Mouse (Mus musculus) embryonic facial prominence, embryonic 15.5 days (tissue): ENCODE measurements around the gene Alad. TPM values are rescaled to one million over a fixed set of nuclear protein-coding genes. Genes with fewer than 3 reads are reported as not detected.

Experiments used
- ATAC-seq: fragments of 200-750 bp; cut with Nextera tagmentation; 2 replicates; pipeline ENCODE4 v1.8.0; 2017; ENCODE audit warnings: low read depth, moderate TSS enrichment; ENCODE audit not compliant: insufficient number of reproducible peaks, low FRiP score, low TSS enrichment
- H3K27ac ChIP-seq: fragments of 300-500 bp; sonication (generic); replicated peaks from 2 replicates; pipeline ENCODE4 v1.5.1; 2015; ENCODE audit warnings: mild to moderate bottlenecking, inconsistent platforms
- H3K27me3 ChIP-seq: fragments of 300-500 bp; sonication (generic); 2 replicates; pipeline ENCODE4 v1.6.1; 2015; ENCODE audit warnings: inconsistent platforms
- H3K36me3 ChIP-seq: fragments of 300-500 bp; sonication (generic); 2 replicates; pipeline ENCODE4 v1.6.1; 2015; ENCODE audit warnings: mild to moderate bottlenecking, inconsistent platforms
- H3K4me1 ChIP-seq: fragments of 300-500 bp; sonication (generic); 2 replicates; pipeline ENCODE4 v1.6.1; 2015; ENCODE audit warnings: inconsistent platforms
- H3K4me2 ChIP-seq: fragments of 300-500 bp; sonication (generic); replicated peaks from 2 replicates; pipeline ENCODE4 v1.6.1; 2015; ENCODE audit warnings: mild to moderate bottlenecking, inconsistent platforms
- H3K4me3 ChIP-seq: fragments of 300-500 bp; sonication (generic); replicated peaks from 2 replicates; pipeline ENCODE4 v1.5.1; 2015; ENCODE audit warnings: mild to moderate bottlenecking, inconsistent platforms
- H3K9ac ChIP-seq: fragments of 300-500 bp; sonication (generic); 2 replicates; pipeline ENCODE4 v1.6.1; 2015; ENCODE audit warnings: inconsistent platforms
- H3K9me3 ChIP-seq: fragments of 300-500 bp; sonication (generic); replicated peaks from 2 replicates; pipeline ENCODE4 v1.6.1; 2016; ENCODE audit warnings: inconsistent platforms
- WGBS: fragments of 180-500 bp; shearing (Covaris S2); methylation state at CpG from one replicate; pipeline ENCODE4 v1.1.7; 2015; 5-methylcytosine and 5-hydroxymethylcytosine counted together
- polyA plus RNA-seq: library from polyadenylated mRNA; unstranded; fragments of >200 nt; fragmentation: Nextera tagmentation; extraction: Ambion mirVana; gene quantifications from 2 replicates; pipeline ENCODE4 v1.2.1, GENCODE M21; 2015

The Alad gene
- polyA plus RNA-seq, 1 experiment from 2014 or later = 73.7 TPM

- no peak overlapping the region for H3K27ac ChIP-seq
- H3K4me3 ChIP-seq = no peak overlapping the region
- peaks cover 3% of the 10 kb centered on the region; the same call in 1 of the 2 replicates for H3K36me3 ChIP-seq
- H3K4me2 ChIP-seq = no peak overlapping the region
- 87% methylated on average over 2 of the region's 2 CpGs for WGBS
- 0 out of 2 replicates have a peak, but pooled peaks cover 9% of the 10 kb centered on the region for H3K4me1 ChIP-seq
- no peaks in the 10 kb centered on the region for H3K9me3 ChIP-seq
- no peaks in the 10 kb centered on the region for H3K27me3 ChIP-seq
- no peak for ATAC-seq
- H3K9ac ChIP-seq = no peak overlapping the region
Measured at GRCm38 (mm10) chr4:62463124-62463523, 56.6 kb downstream of the Alad start.

GRCm38 (mm10) chr4:62460348-62460747 lies 59.4 kb downstream of the Alad start:
- H3K4me3 ChIP-seq = no peak overlapping the region
- H3K4me2 ChIP-seq = no peak overlapping the region
- 90% methylated on average over 8 of the region's 8 CpGs for WGBS
- peaks cover 3% of the 10 kb centered on the region; the same call in 1 of the 2 replicates for H3K36me3 ChIP-seq
- no peaks in the 10 kb centered on the region for H3K9me3 ChIP-seq
- H3K9ac ChIP-seq = no peak overlapping the region
- no peak for ATAC-seq
- H3K27me3 ChIP-seq = no peaks in the 10 kb centered on the region
- no peak overlapping the region for H3K27ac ChIP-seq
- H3K4me1 ChIP-seq = 0 out of 2 replicates have a peak, but pooled peaks cover 11% of the 10 kb centered on the region

Other genes starting within 250 kb of the Alad start
- gene Fkbp15, start 159.4 kb downstream of the Alad start, polyA plus RNA-seq = 27.6 and 28.3 TPM in 2 replicates
- gene Slc31a1, start 159.2 kb downstream of the Alad start, polyA plus RNA-seq = 49.3 and 53.2 TPM in 2 replicates
- gene Cdc26, start 111.3 kb downstream of the Alad start, polyA plus RNA-seq = 149 and 153 TPM in 2 replicates
- 19.2 and 19.6 TPM in 2 replicates for gene Prpf4, start 111.1 kb downstream of the Alad start, polyA plus RNA-seq
- 0.41 TPM in 1 of 2 replicates, not detected in the other for gene Rnf183, start 84.7 kb downstream of the Alad start, polyA plus RNA-seq
- gene Wdr31, start 49.0 kb downstream of the Alad start, polyA plus RNA-seq = 7.3 and 11.2 TPM in 2 replicates
- 14.5 and 16.3 TPM in 2 replicates for gene Bspry, start 39.9 kb downstream of the Alad start, polyA plus RNA-seq
- gene Hdhd3, start 16.5 kb downstream of the Alad start, polyA plus RNA-seq = 12.2 and 15.7 TPM in 2 replicates
- 87.6 and 89.4 TPM in 2 replicates for gene Pole3, start 5.2 kb upstream of the Alad start, polyA plus RNA-seq
- 0.47 and 0.49 TPM in 2 replicates for gene 4933430I17Rik, start 5.5 kb upstream of the Alad start, polyA plus RNA-seq
- 65.0 TPM in 2 replicates for gene Rgs3, start 39.9 kb upstream of the Alad start, polyA plus RNA-seq